Mouse (Mus musculus): Measurements from ENCODE around the gene Baiap3.

The Baiap3 gene

DNA sequence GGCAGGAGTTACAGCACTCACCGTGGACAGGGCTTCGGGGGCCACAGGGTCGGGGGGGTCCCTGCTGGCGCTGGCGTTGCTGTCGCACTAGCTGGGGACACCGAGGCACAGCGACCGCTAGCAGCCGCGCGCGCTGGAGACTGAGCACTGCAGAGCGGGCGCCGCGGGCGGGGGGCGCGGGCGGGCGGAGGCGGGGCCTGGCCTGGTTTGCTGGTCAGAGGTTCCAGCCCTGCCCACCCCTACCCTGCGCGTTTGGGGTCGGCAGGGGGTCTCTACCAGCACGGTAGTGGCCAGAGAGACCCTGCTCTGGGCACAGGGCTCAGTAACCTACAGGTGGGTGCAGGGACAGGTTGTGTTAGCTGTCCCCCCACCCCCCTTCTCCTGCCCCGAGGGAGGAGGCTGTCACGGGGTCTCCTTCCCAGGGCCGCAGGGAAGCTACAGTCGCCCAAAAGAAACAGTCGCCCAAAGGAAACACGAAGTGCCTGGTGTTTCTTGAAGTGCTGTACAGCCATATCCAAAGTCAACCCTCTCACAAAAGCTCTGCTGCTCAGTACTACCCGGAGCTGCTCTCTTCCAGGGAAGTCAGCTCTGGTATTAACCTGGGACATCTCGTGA is at the start of gene Baiap3:
Gene Baiap3 (minus strand): TSS at position 225 of the 615 bp plus-strand sequence.
- DNase-seq (ENCODE audit: low spot score in 2 of 2), result no peak

DNA sequence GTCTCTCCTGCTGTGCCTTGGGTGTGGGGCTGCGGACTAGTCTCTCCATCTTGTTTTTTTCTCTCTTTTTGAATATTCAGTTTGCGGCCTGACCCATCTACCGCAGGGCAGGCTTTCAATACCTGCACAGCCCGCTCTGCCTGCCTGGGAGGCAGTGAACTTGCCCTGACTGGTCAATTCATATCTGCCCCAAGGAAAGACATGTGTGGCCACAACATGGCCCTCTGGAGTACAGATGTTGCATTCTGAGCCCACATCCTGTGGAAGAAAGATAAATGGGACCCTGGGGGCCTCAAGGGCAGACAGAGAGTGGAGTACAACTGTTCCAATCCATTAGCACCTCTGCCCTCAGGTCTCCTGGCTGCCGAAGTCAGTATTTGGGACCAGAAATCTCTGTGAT is 41.9 kb upstream of the Baiap3 start, which contains the start of gene Prss34:
Gene Prss34 (plus strand): TSS at position 301 of the 400 bp plus-strand sequence.
- no peak for DNase-seq (ENCODE audit: low spot score in 2 of 2)

DNA sequence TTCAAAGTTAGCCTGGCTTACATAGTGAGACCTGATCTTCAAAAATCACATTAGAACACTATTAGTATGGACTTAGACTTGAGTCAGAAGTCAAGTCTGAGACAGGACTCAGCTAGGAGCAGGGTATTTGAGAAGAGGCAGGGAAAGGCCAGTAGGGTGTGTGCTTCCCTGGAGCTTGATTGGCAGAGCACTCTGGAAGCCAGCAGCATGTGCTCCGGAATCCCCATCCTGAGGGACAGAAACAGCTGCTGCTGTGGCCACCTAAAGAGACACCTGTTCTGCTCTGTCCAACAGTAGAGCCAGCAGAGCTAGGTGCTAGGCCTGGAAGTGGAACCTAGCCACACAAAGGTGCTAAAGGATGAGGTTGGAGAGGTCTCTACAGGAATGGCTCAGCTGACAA is 37.9 kb upstream of the Baiap3 start:
- DNase-seq (ENCODE audit: low spot score in 2 of 2), result no peak

DNA sequence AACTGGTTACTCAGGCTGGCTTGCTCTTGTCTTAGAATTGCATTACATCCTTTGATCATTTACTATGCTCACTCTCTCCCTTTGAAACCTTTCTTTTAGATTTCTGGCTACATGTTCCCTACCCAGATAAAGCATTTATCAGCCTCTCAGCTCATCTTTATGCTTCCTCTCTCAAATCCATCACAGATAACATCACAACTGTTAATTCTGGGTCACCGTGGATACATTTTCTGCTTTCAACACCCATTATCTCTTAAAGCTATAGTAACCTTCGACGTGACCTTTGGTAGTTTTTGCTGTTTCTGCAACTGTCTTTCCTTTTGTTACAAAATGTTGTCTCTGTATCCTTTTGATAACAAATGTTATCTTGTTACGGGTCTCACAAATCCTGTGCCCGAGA is 37.3 kb upstream of the Baiap3 start:
- DNase-seq (ENCODE audit: low spot score in 2 of 2), result no peak

DNA sequence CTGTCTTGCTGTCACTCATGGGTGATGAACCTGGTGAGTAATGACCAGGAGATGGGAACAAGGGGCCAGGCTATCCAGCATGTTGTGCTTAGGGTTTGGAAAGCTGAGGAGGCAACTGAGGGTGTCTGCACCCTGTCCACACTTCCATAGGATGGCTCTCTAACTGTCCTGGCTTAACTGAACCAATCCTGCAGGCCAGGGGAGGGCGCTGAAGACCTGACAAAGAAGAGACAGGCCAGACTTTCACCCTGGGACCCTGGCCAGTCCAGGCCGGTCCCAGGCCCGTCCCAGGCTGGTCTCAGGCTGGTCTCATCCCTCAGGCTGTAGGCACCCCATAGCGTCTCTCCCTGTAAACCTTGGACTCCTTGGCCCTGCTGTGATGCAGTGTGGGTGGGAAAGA is 34.2 kb upstream of the Baiap3 start:
- no peak for DNase-seq (ENCODE audit: low spot score in 2 of 2)

DNA sequence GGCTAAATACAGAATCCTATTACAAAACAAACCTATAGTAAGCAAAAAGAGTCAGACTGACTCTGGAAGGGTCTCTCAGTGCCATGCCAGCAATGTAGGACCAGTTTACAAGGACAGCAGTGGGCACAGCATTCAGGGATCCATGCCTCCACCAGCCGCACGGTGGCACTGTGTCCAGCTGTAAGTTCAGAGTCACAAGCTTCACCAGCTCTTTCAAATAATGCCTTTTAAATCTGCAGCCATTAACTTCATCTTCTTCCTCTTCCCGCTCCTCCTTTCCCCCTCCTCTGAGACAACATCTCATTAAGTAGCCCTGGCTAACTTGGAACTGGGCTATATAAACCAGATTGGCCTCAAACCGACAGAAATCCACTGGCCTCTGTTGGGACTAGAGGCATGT is 32.7 kb upstream of the Baiap3 start:
- peak in 1 of 2 experiments; percentile 70 for DNase-seq (ENCODE audit: low spot score in 2 of 2)

DNA sequence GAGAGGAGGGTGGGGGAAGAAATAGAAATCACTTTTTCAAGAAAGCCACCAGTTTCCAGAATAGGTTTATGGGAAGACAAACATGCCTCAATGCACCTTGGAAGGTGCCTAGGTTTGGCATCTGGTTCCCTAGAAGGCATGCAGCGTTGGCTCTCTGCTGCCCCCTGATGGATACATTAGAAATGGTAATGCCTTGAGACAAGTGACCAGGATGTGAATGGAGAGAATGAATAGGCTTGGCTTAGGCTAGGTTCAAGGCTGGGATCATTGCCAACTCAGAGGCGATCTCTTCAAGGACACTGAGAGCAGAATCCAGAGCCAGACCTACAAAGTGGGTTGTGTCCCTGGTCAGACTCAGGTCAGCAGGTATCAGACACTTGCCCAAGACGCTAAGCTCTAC is 28.9 kb upstream of the Baiap3 start:
- DNase-seq (ENCODE audit: low spot score in 2 of 2), result peak; percentile 61 to 78

DNA sequence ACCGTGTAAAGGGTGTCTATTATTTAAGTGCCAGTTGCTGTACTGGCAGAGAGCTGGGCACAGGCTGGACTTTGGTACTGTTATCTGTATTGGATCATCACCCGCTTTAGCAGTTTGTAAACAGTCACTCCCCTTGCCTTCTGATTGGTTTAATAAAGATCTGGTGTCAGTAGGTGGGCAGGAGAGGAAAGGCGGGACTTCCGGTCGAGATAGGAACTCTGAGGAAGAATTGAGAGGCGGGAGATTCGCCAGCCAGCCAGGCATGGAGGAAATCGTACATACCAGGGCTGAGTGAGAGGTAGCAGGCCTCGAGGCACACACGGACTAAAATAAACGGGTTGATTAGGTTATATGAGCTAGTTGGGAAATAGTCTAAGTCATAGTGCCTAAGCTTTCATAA is 26.0 kb upstream of the Baiap3 start:
- DNase-seq (ENCODE audit: low spot score in 2 of 2), result peak in 1 of 2 experiments; percentile 68

DNA sequence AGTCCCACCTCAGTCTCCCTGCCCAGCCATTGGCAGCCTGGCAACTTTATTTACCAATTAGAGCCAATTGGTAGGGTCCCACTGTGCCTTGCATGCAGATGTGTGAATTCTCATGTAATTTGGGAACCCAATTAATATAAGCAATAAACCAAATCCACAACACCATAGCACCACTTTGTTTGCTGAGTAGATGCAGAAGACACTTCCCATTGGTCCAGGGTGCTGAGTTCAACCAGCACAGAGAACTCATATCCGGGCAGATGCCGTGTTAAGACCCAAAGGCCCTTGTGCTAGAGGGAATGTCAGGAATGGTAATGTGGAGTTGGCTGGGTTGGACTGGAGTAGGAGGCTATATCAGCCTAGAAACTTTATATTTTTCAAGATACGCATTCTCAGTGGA is 19.7 kb upstream of the Baiap3 start:
- no peak for DNase-seq (ENCODE audit: low spot score in 2 of 2)

DNA sequence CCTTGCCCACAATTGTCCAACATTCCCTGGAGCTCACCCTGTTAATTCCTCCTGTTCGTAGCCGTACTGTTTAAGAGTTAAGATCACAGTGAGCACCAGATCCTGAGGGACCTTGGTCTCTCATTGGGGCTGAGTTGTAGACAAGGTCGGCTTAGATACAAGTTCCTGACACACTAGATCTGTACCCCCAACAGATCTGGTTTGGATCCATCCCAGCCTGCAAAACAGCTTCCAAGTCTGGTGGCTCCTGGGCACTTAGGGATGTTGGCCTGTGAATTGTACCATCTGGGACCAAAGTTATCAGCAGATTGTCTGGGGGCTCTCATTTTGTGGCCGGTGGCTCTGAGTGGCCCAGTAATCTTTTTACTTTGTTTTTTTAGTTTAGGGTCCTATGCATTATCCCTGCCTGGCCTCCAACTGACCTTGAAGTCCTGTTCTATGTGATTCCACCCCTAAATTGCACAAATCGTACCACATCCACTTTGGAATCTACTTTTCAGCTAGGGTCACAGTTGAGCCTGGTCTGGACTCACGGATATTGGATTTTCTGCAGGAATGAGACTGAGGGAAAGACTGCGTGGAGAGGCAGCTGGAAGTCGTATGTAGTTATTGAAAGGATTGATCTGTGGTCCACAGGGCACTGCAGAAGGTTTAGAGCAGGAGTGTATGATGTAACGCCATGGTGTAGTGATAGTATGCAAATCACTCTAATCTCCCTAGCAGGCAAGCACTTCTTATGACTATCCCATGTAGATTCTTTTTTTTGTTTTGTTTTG is 18.6 kb upstream of the Baiap3 start, which contains the start of gene Ube2i:
Gene Ube2i (minus strand): TSS at position 52 of the 776 bp plus-strand sequence.
- DNase-seq (ENCODE audit: low spot score in 2 of 2), result no peak

DNA sequence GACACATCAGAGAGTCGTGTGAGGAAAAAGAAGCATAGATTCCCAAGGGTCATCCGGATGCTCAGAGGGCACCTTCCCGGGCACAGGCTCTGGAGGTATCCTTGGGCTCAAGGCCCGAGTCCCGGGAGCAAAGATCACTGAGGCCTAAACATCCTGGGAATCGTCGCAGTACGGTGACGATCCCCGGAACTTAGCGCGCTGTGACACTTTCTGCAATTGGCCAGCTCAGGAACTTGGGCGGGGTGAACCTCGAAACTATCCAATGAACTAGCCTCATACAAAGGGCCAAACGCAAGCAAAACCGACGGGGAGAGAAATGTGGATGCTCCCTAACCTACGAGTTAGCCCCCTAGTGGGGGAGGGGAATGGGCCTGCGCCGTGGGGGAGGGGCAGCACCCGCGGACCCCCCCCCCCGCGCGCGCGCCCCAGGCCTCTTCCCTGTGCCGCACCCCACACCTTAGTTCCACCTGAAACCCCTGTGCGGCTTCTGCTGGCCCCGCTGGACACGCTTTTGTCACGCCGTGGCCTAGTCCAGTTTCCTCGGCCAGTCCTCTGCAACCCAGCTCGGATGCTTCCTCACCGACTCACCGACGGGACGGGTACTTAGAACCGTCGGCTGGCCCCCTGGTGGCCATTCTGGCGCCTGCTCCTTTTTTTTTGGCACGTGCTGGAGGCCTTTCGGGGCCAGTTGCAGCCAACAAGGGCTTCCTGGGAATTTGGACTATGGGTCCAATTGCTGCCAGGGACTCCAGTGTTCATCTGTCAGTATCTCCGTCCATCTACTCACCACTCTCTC is 17.7 kb upstream of the Baiap3 start:
- DNase-seq (ENCODE audit: low spot score in 2 of 2), result peak; percentile 85 to 93

DNA sequence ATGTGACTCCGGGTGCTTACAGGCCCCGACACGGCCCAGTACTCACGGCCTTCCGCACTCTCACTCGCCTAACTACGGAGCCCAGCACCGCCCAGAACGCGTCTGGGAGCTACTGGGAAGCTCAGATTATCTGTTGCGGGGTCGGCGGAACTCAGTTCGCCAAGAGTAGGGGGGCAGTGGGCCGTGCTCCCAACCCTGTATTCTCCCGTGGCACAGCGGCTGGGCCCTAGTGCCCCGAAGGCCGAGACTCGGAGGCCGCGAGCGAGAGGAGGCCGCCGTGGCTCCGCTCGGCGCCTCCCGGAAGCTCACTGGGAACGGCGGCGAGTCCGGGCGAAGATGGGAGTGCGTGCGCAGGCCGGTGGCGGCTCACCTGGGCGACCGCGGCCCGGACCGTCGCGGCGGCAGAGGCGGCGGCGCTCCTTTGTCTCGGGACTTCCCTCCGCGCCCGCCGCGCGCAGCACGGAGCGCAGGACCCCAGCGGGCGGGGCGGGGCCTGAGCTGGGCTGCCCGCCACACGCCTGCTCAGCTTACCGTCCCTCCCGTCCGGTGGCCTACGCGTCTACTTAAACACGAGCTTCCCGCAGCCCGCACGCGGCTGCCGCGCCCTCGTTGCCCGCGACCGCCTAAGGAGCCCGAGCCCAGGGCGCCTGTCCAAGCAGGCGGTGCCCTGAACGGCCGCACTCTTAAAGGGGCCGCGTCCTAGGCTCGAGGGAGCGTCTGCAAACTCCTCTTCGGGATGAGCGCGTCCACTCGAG is 17.0 kb upstream of the Baiap3 start:
- DNase-seq (ENCODE audit: low spot score in 2 of 2), result peak; percentile 89 to 98

DNA sequence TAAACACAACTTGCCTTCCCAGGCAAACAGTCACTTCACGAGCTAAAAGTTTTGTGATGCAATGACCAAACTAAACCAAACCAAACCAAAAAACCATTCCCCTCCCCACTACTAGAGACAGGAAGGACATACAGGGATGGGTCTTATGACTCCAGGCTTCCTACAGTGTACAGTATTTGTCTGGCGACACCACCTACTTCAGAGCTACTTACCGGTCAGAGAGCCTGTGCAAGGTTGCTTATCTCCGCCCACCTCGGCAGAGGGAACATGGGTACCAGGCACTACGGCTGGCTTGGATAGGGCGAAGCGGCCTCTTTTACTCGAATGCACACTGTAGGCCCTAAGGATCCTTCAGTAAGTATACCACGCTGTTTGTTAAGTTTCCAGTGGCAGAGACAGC is 16.2 kb upstream of the Baiap3 start:
- peak; percentile 49 to 67 for DNase-seq (ENCODE audit: low spot score in 2 of 2)

DNA sequence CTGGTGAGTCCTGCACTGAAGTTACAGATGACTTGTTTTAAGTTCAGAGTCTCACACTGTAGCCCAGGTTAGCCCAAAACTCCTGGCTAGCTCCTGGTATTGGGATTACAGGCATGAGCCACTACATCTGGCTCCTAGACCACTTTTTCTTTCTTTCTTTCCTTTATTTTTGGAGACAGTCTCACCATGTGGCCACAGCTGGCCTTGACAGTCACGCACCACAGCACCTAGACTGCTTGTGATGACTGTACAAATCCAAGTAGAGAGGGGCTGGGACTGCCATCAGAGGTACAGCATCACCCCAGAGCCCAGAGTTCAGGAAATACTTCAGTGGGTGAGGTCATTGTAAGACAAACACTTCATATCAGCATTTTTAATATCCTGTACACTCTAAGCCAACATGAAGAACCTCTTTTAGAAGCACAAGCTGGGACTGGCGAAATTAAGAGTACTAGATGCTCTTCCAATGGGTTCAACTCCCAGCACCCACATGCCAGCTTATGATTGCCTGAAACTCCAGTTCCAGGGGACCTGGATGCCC is 14.7 kb upstream of the Baiap3 start:
- DNase-seq (ENCODE audit: low spot score in 2 of 2), result no peak

DNA sequence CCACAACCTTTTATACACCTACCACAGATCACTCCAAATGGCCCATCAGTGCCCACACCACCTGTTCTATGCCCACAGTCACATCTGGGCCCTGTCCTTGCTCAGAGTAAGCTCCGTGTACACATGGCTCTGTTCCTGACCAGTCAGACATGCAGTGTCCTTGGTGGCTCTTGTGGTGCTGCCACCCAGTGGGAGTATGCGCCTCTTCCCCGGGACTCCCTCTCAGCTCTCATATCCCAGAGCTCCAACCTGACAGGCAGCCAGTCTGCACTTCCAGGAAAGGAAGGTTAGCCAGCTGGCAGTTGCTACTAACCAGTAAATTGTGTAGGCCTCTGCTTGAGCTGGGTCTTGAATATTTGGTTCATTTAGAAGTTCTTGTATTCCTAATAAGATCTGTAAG is 8.3 kb upstream of the Baiap3 start:
- DNase-seq (ENCODE audit: low spot score in 2 of 2), result no peak

DNA sequence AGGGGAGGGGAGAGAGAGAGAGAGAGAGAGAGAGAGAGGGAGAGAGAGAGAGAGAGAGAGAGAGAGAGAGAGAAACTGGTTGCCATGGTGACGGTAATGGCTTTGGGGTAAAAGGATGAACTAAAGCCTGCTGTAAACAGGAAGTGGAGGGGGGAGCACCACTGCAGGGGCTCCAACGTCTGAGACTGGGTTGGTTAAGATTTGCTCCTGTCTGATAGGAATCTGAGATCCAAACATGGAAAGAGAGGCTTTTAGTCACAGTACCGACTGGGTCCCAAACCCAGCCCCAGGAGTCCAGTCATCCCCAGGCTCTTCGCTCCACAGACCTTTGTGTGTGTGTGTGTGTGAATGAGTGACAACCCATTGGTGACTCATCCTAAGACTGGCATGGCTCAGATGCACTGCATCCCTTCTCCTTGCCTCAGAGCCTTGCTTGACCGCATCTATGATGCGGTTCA is 1.7 kb upstream of the Baiap3 start:
- DNase-seq (ENCODE audit: low spot score in 2 of 2), result no peak

DNA sequence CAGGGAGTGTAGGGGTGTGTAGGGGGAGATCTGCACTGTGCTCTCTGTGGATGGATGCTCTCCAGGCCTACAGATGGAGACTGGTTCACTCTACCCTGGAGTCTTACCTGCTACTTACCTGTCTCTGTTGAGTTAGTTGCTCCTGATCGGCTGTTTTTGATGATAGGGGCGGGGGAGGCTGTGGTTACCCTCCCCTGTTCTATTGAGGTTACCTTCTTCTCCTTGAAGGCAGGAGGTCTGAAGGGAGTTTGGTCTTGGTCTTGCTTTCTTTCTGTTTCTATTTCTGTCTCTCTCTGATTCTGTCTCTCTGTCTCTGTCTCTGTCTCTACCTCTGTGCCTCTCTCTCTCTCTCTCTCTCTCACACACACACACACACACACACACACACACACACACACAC is 1.1 kb downstream of the Baiap3 start:
- no peak for DNase-seq (ENCODE audit: low spot score in 2 of 2)

DNA sequence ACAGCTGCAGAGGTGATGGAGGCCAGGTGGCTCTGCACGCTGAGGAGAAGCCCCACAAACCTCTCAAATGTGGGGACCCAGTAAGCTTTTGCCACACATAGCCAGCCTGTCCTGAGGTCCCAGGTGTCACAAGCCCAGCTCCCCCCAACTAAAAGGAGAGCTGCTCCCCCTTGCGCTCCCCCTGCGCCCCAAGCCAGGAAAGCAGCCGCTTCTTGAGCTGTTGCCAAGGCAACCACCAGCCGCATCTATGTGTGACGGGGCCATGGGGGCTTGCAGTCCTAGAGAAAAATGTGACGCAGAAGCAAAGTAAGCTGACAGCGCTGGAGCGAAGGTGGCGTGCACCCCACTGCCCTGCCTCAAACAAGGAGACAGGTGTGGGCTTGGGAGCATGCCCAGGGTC is 2.4 kb downstream of the Baiap3 start:
- no peak for DNase-seq (ENCODE audit: low spot score in 2 of 2)

DNA sequence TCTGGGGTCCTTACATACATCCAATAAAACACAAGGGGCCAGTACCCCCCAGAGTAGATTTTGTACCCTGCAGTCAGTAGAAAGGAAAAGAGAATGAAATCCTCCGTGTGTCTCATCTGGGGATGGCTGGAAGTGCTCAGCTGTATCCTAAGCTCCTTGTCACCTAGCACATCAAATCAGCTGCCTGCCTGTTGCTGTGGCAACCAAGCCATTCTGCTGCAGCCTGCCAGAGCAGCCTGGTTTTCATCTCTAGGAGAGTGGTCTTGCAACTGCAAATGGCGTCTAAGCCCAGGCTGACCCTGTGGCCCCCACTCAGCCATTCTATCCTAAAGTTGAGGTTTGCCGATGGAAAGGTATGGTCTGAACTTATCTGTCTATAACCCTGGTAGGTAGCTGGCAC is 3.5 kb downstream of the Baiap3 start:
- DNase-seq (ENCODE audit: low spot score in 2 of 2), result no peak

DNA sequence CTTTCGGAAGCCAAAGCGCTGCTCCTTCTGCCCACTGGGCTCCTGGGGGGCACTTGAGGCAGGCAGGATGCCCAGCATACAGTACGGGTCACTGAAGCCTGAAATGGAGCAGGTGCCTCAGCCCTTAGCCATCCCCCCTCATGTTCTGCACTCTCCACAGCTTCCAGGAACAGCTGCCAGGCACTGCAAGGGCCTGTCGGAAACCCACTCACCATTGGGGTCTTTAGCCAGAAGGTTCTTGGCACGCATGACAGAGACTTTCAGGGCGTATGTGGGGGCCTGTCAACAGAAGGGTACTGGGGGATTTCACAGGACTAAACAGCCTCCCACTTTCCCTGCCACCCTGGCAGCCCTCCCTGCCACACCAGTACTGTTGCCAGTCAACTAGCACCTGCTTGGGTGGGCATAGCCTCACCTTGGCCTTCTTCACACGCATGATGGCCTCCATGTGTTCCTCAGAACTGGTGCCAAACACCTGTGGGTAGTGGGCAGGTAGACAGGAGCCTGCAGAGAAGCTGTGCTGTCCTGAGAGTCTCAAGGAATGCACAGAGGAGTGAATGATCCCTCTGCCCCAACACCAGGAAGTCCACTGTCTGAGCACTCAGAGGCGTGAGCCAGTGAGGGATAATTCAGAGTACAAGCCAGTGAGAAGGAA is 5.9 kb downstream of the Baiap3 start:
- DNase-seq (ENCODE audit: low spot score in 2 of 2), result no peak

Data from spleen, postnatal 10 days (tissue).